Mouse (Mus musculus) retina, adult 2 months (tissue): ENCODE results near the gene Sdk2.

ENCODE experiments used
- DNase-seq: peaks from one replicate; pipeline ENCODE4 v3.0.0-alpha.2; 2012; ENCODE audit warnings: low read depth, low spot score

Gene Sdk2

GRCm38 (mm10) chr11:113831608-113832007 lies 235.2 kb downstream of the Sdk2 start:
- no peak for DNase-seq

GRCm38 (mm10) chr11:113828081-113828554 lies 238.7 kb downstream of the Sdk2 start:
- DNase-seq = no peak

- no peak for DNase-seq
Measured at GRCm38 (mm10) chr11:113820005-113820404, 246.8 kb downstream of the Sdk2 start.

GRCm38 (mm10) chr11:113819001-113819400 lies 247.8 kb downstream of the Sdk2 start:
- no peak for DNase-seq

GRCm38 (mm10) chr11:113816971-113817548 lies 249.8 kb downstream of the Sdk2 start:
- no peak for DNase-seq

GRCm38 (mm10) chr11:113816439-113816838 lies 250.4 kb downstream of the Sdk2 start:
- no peak for DNase-seq

- DNase-seq = no peak
Measured at GRCm38 (mm10) chr11:113811546-113812339, 255.1 kb downstream of the Sdk2 start.

- DNase-seq = peak; percentile 60
Measured at GRCm38 (mm10) chr11:113810638-113811545, 256.0 kb downstream of the Sdk2 start.

GRCm38 (mm10) chr11:113807086-113807485 lies 259.8 kb downstream of the Sdk2 start:
- no peak for DNase-seq

- no peak for DNase-seq
Measured at GRCm38 (mm10) chr11:113806382-113807077, 260.3 kb downstream of the Sdk2 start.

GRCm38 (mm10) chr11:113805974-113806373 lies 260.9 kb downstream of the Sdk2 start:
- DNase-seq = no peak

- no peak for DNase-seq
Measured at GRCm38 (mm10) chr11:113803321-113803941, 263.4 kb downstream of the Sdk2 start.

- no peak for DNase-seq
Measured at GRCm38 (mm10) chr11:113802456-113802855, 264.4 kb downstream of the Sdk2 start.

GRCm38 (mm10) chr11:113800026-113800425 lies 266.8 kb downstream of the Sdk2 start:
- no peak for DNase-seq

GRCm38 (mm10) chr11:113799041-113799447 lies 267.8 kb downstream of the Sdk2 start:
- DNase-seq = no peak

GRCm38 (mm10) chr11:113798011-113798410 lies 268.8 kb downstream of the Sdk2 start:
- DNase-seq = no peak

- no peak for DNase-seq
Measured at GRCm38 (mm10) chr11:113797014-113797983, 269.5 kb downstream of the Sdk2 start.

- no peak for DNase-seq
Measured at GRCm38 (mm10) chr11:113795846-113796245, 271.0 kb downstream of the Sdk2 start.

GRCm38 (mm10) chr11:113791357-113792215 lies 275.3 kb downstream of the Sdk2 start:
- no peak for DNase-seq
